Mouse (Mus musculus) hindbrain, postnatal 0 days (tissue): ENCODE measurements around the gene Cldn14. TPM values are rescaled to one million over a fixed set of nuclear protein-coding genes. Genes with fewer than 3 reads are reported as not detected.

Experiments used
- ATAC-seq: fragments of 200-750 bp; cut with Nextera tagmentation; 2 replicates; pipeline ENCODE4 v1.8.0; 2017; ENCODE audit warnings: mild to moderate bottlenecking, moderate TSS enrichment, moderate library complexity
- DNase-seq: peaks from one replicate; pipeline ENCODE4 v3.0.0-alpha.2; 2015; ENCODE audit warnings: low spot score
- H3K27ac ChIP-seq: fragments of 300-500 bp; sonication (generic); 2 replicates; pipeline ENCODE4 v1.5.1; 2014; ENCODE audit warnings: mild to moderate bottlenecking
- H3K27me3 ChIP-seq: fragments of 300-500 bp; sonication (generic); 2 replicates; pipeline ENCODE4 v1.6.1; 2014; ENCODE audit warnings: low read length, mixed read lengths; ENCODE audit not compliant: insufficient read depth
- H3K36me3 ChIP-seq: fragments of 300-500 bp; sonication (generic); 2 replicates; pipeline ENCODE4 v1.6.1; 2014; ENCODE audit warnings: low read length, mixed read lengths; ENCODE audit not compliant: insufficient read depth
- H3K4me1 ChIP-seq: fragments of 300-500 bp; sonication (generic); 2 replicates; pipeline ENCODE4 v1.6.1; 2014; ENCODE audit warnings: antibody characterized with exemption, low read length, mixed read lengths; ENCODE audit not compliant: insufficient read depth
- H3K4me2 ChIP-seq: fragments of 300-500 bp; sonication (generic); 2 replicates; pipeline ENCODE4 v1.6.1; 2014; ENCODE audit warnings: low read depth, mild to moderate bottlenecking, low read length, moderate library complexity, mixed read lengths
- H3K4me3 ChIP-seq: fragments of 300-500 bp; sonication (generic); 2 replicates; pipeline ENCODE4 v1.5.1; 2014; ENCODE audit warnings: low read length
- H3K9ac ChIP-seq: fragments of 300-500 bp; sonication (generic); replicated peaks from 2 replicates; pipeline ENCODE4 v1.6.1; 2014; ENCODE audit warnings: mild to moderate bottlenecking, low read length, moderate library complexity, mixed read lengths
- H3K9me3 ChIP-seq: fragments of 300-500 bp; sonication (generic); 2 replicates; pipeline ENCODE4 v1.6.1; 2016; ENCODE audit warnings: low read length, mixed read lengths
- CTCF ChIP-seq: IDR thresholded peaks from 2 replicates; pipeline ENCODE4 v1.5.1; 2016; ENCODE audit warnings: antibody characterized with exemption, control low read depth, low read depth
- WGBS: fragments of 180-500 bp; shearing (Covaris S2); extraction: QIAGEN DNeasy Blood & Tissue Kit; methylation state at CpG from one replicate; pipeline ENCODE4 v1.1.7; 2014; 5-methylcytosine and 5-hydroxymethylcytosine counted together
- polyA plus RNA-seq: library from polyadenylated mRNA; unstranded; fragments of >200 nt; fragmentation: Nextera tagmentation; extraction: Ambion mirVana; gene quantifications from 2 replicates; pipeline ENCODE4 v1.2.1, GENCODE M21; 2015
- total RNA-seq: library from RNA; depleted of rRNA; stranded (reverse); fragments of >200 nt; gene quantifications from 2 replicates; pipeline ENCODE4 v1.2.3, GENCODE M21; 2014

Gene Cldn14
- total and polyA plus RNA-seq, 2 experiments from 2014 or later: 0.23 TPM; not detected in 1

DNA sequence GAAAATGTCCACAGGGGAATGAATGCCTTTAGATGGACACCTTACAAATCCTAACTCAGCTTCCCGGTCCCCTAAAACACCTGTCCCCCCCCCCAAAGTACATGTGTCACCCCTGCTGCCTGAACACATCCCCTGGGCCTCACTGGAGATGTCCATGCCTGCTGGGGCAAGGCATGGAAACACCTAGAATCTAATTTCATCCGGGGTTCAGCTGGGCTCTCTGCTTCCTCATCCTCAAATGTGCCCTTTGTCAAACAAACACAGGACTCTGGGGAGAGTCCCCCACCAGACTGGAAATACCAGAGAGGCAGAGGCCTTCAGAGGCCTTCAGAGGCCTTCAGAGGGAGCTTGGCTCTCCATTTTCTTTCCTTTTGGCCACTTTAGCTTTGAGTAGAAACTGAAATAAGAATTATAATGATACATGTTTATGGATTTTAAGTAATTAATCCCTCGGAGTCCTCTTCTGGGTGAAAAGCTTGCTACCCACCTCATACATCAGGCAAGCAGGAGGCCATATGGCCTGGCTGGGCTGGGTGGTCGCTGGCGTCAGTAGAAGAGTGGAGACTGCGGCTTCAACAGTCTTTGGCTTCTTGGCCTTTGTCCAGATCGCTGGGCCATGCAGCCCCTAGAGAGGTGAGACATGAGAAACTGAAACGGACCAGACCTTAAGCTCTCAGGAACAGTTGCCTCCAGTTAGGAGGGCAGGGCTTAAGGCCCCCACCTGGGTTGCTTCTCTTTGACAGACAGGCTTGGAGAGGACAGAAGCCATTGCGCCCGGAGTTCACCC, 66.7 kb downstream of the Cldn14 start:
- 0 out of 2 replicates have a peak, but pooled peaks cover 1% of the 10 kb centered on the region for H3K27me3 ChIP-seq
- no peak for ATAC-seq
- 70% methylated on average over 10 of the region's 10 CpGs for WGBS
- no peak for TF ChIP-seq CTCF
- no peak overlapping the region for H3K27ac ChIP-seq
- no peak overlapping the region for H3K9ac ChIP-seq
- DNase-seq: peak; percentile 58
- no peaks in the 10 kb centered on the region for H3K4me1 ChIP-seq
- H3K36me3 ChIP-seq: no peaks in the 10 kb centered on the region
- no peak overlapping the region for H3K4me3 ChIP-seq
- no peaks in the 10 kb centered on the region for H3K9me3 ChIP-seq
- H3K4me2 ChIP-seq: no peak overlapping the region

DNA sequence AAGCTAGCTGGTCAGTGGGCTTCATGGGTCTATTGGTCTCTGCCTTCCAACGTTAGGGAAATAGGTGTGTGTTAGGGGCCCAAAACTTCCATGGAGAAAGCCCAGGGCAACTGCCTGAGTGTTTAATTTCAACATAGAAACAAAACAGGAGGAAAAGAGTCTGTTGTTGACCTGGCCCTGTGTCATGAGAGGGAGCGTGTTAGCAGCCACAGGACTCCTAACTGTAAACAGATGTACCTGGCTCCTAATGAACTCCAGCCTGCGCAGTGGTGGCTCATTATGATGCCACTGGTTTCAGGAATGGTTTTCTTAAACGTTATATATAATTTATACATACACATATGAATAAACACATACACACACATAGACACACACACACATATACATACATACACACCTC, 68.7 kb downstream of the Cldn14 start:
- Histone ChIP-seq H3K4me3 (no peak overlapping the region), H3K27ac (no peak overlapping the region), H3K4me2 (no peak overlapping the region), H3K27me3 (peaks cover 10% of the 10 kb centered on the region; the same call in 1 of the 2 replicates), H3K4me1 (no peaks in the 10 kb centered on the region), H3K9ac (no peak overlapping the region), H3K9me3 (no peaks in the 10 kb centered on the region), H3K36me3 (no peaks in the 10 kb centered on the region)
- WGBS: 87% methylated on average over 4 of the region's 4 CpGs
- DNase-seq (no peak), ATAC-seq (no peak)
- no peak for TF ChIP-seq CTCF

DNA sequence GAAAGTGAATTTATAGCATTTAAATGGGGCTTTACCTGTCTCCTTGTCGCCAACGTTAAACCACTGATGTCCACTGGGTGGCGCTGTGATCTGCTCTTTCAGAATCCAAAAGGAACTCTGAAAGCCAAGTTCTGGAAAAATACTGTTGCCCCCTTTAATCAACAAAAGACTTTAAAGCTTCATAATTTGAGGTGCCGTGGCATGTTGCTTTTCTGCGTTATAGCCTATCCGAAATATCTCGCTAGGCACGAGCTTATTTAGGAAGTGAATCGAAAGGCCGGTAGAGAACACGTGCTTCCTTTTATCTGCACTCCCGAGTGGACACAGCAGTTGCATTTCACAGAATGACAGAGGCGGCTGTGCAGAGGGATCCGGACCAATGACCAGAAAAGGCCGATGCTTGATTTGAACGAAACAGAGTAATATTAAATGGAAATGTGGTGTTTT, 70.2 kb downstream of the Cldn14 start:
- Histone ChIP-seq H3K27ac (no peak overlapping the region), H3K4me3 (peak overlapping the region; percentile 27), H3K36me3 (no peaks in the 10 kb centered on the region), H3K27me3 (peaks cover 10% of the 10 kb centered on the region; the same call in 1 of the 2 replicates), H3K4me2 (peak overlapping the region; percentile 56), H3K9ac (no peak overlapping the region), H3K4me1 (no peaks in the 10 kb centered on the region), H3K9me3 (no peaks in the 10 kb centered on the region)
- ATAC-seq (no peak), DNase-seq (peak; percentile 93)
- TF ChIP-seq CTCF: peak; percentile 85
- WGBS: 6% methylated on average over 16 of the region's 16 CpGs

GRCm38 (mm10) chr16:93935009-93935408, 73.6 kb downstream of the Cldn14 start:
- Histone ChIP-seq H3K4me1 (no peaks in the 10 kb centered on the region), H3K36me3 (no peaks in the 10 kb centered on the region), H3K27ac (no peak overlapping the region), H3K9me3 (no peaks in the 10 kb centered on the region), H3K4me3 (no peak overlapping the region), H3K4me2 (no peak overlapping the region), H3K27me3 (peaks cover 10% of the 10 kb centered on the region; the same call in 1 of the 2 replicates), H3K9ac (no peak overlapping the region)
- TF ChIP-seq CTCF: no peak
- ATAC-seq: no peak
- DNase-seq: no peak
- WGBS: 21% methylated on average over 7 of the region's 7 CpGs

DNA sequence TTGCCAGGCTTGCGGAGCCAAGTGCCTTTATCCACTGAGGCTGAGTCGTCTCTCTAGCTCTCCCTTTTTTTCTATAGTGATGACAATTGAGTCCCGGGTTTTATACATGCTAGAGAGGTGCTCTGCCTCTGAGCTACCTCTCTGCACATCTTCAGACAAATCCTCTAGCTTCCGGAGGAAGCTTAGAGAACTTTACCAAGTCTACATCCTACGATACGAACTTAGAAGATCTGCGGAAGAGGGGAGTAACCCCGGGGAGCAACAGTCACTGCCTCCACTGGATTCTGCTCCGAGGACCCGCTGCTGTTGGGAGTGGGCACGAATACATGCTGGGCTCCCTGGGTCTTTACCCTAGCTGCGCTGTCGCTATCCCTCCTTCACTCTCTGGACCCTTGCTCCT, 74.0 kb downstream of the Cldn14 start:
- Histone ChIP-seq H3K4me3 (no peak overlapping the region), H3K9me3 (no peaks in the 10 kb centered on the region), H3K27me3 (peaks cover 10% of the 10 kb centered on the region; the same call in 1 of the 2 replicates), H3K36me3 (no peaks in the 10 kb centered on the region), H3K4me2 (no peak overlapping the region), H3K4me1 (no peaks in the 10 kb centered on the region), H3K27ac (no peak overlapping the region), H3K9ac (no peak overlapping the region)
- DNase-seq: no peak
- ATAC-seq: no peak
- TF ChIP-seq CTCF: no peak
- 21% methylated on average over 13 of the region's 13 CpGs for WGBS

DNA sequence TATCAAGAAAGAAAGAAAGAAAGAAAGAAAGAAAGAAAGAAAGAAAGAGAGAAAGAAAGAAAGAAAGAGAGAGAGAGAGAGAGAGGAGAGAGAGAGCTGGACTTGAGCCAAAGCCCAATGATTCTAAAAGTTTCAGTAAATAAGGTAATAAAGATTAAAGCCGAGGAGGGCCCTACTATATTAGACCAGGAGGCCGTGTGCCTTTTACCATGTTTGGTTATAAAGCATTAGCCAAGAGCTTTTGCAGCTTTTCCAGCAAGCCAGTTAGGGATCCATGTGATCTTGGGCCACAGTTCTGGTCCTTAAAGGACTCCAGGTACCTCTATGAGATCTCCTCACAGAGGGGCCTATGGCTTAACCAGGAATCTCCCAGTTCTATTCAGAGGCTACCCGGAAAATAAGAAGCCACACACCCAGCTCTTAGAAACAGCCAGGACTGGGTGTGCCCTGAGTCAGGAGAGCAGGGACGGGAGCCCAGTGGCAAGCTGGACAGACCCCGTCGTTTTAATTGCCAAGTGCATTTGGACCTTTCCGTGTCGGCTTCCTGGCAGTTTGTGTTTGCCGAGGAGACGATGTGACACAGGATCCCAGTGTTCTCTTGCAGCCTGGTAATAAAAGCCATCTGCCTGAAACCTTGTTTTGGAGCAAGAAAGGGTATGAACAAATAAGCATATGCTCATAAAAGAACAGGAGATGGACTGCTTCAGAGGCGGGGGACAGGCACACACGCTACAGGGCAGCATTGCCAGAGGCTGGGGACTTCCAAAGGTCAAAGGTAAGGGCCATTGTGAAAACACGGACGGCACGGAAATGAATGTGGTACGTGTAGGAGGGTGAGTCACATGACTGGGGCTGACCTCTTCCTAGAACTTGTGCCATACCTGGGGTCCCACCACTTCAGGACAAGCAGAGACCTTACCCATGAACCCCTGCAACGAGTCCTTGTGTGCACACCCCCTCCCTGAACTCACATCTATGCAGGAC, 76.2 kb downstream of the Cldn14 start:
- no peaks in the 10 kb centered on the region for H3K9me3 ChIP-seq
- H3K4me1 ChIP-seq: no peaks in the 10 kb centered on the region
- peaks cover 10% of the 10 kb centered on the region; the same call in 1 of the 2 replicates for H3K27me3 ChIP-seq
- no peaks in the 10 kb centered on the region for H3K36me3 ChIP-seq
- no peak overlapping the region for H3K9ac ChIP-seq
- DNase-seq (no peak), ATAC-seq (no peak)
- 70% methylated on average over 17 of the region's 17 CpGs for WGBS
- no peak for TF ChIP-seq CTCF
- no peak overlapping the region for H3K4me3 ChIP-seq
- H3K27ac ChIP-seq: no peak overlapping the region
- no peak overlapping the region for H3K4me2 ChIP-seq
